Mouse (Mus musculus) MEL (cell line): Measurements from ENCODE around the gene Cst3.

Source experiments
- BHLHE40 ChIP-seq: IDR thresholded peaks from 2 replicates; pipeline ENCODE4 v1.6.1; 2012; ENCODE audit warnings: low read depth, mild to moderate bottlenecking, inconsistent platforms, low read length, improper control_type of control experiment, borderline replicate concordance
- CHD2 ChIP-seq: IDR thresholded peaks from 2 replicates; pipeline ENCODE4 v1.6.1; 2011; ENCODE audit warnings: low read length, improper control_type of control experiment
- CTCF ChIP-seq, 3 experiments: IDR thresholded peaks in 2 of 3; conservative IDR thresholded peaks in 1 of 3; 2 replicates each; pipeline ENCODE4 v1.5.1; 2011 to 2012; ENCODE audit warnings: low read length in 3 of 3, low read depth in 2 of 3, mild to moderate bottlenecking in 2 of 3, improper control_type of control experiment in 1 of 3, inconsistent platforms in 1 of 3, mixed read lengths in 1 of 3, moderate library complexity in 1 of 3; ENCODE audit not compliant: control insufficient read depth in 1 of 3, insufficient read depth in 1 of 3, poor library complexity in 1 of 3, severe bottlenecking in 1 of 3
- HCFC1 ChIP-seq: IDR thresholded peaks from 2 replicates; pipeline ENCODE4 v1.6.1; 2012; ENCODE audit warnings: low read depth, mild to moderate bottlenecking, inconsistent platforms, low read length, improper control_type of control experiment, moderate library complexity
- MXI1 ChIP-seq: IDR thresholded peaks from 2 replicates; pipeline ENCODE4 v1.6.1; 2011; ENCODE audit warnings: mild to moderate bottlenecking, low read depth, low read length, improper control_type of control experiment
- NELFE ChIP-seq: IDR thresholded peaks from 2 replicates; pipeline ENCODE4 v1.6.1; 2011; ENCODE audit warnings: low read depth, low read length, improper control_type of control experiment
- NRF1 ChIP-seq: IDR thresholded peaks from 2 replicates; pipeline ENCODE4 v1.6.1; 2014; ENCODE audit warnings: low read depth, mild to moderate bottlenecking, inconsistent platforms, low read length, improper control_type of control experiment, moderate library complexity; ENCODE audit not compliant: poor library complexity, insufficient read depth, severe bottlenecking
- SMC3 ChIP-seq: IDR thresholded peaks from 2 replicates; pipeline ENCODE4 v1.6.1; 2011; ENCODE audit warnings: low read depth, low read length, improper control_type of control experiment
- TAL1 ChIP-seq: IDR thresholded peaks from 2 replicates; pipeline ENCODE4 v1.6.1; 2012; ENCODE audit warnings: mild to moderate bottlenecking, inconsistent platforms, low read length, moderate library complexity, mixed read lengths
- TBP ChIP-seq: IDR thresholded peaks from 2 replicates; pipeline ENCODE4 v1.8.0; 2011; ENCODE audit warnings: low read depth, low read length, improper control_type of control experiment
- USF2 ChIP-seq, 2 experiments: IDR thresholded peaks; 2 replicates each; pipeline ENCODE4 v1.6.1; 2011 to 2012; ENCODE audit warnings: improper control_type of control experiment in 2 of 2, low read length in 2 of 2, borderline replicate concordance in 1 of 2, inconsistent platforms in 1 of 2, low read depth in 1 of 2, mild to moderate bottlenecking in 1 of 2; ENCODE audit not compliant: insufficient read depth in 1 of 2
- ZNF384 ChIP-seq: IDR thresholded peaks from 2 replicates; pipeline ENCODE4 v1.6.1; 2012; ENCODE audit warnings: low read depth, mild to moderate bottlenecking, inconsistent platforms, low read length, improper control_type of control experiment

DNA sequence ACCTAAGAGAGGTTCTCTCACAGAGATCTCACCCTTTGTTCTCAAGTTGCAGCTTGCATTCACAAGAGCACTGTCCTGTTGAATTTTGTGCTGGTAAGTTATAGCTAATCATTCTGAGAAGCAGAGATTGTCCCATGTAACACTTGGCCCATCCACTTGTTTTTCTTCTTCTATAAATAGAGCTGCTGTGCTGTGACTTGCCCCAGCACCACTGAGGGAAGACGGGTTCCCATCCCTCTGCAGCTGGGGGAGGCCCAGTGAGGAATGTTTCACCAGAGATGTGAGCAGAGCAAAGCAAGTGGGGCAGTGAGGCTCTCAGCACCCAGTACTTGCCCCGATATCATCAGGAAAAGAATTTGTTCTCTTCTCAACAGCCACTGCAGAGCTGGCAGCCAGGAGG lies 10.5 kb downstream of the Cst3 start, which contains the start of gene 9230104L09Rik:
- TF ChIP-seq MXI1 (no peak), TBP (no peak), USF2 (IDR thresholded peaks at IDR 0.05; ENCODE audit: borderline replicate concordance in 1 of 2, insufficient read depth in 1 of 2, low read depth in 1 of 2, low read length in 2 of 2) (no peak), NELFE (no peak), NRF1 (no peak), BHLHE40 (no peak), CTCF (IDR thresholded peaks at IDR 0.05 in 2 of 3, conservative IDR thresholded peaks at IDR 0.05 in 1 of 3; ENCODE audit: control insufficient read depth in 1 of 3, insufficient read depth in 1 of 3, low read depth in 2 of 3, low read length in 3 of 3, poor library complexity in 1 of 3, severe bottlenecking in 1 of 3) (no peak), ZNF384 (no peak), TAL1 (no peak), SMC3 (no peak), HCFC1 (no peak), CHD2 (no peak)
